Mouse (Mus musculus) ES-E14 (cell line): ENCODE measurements at regions not wholly inside any gene's neighbourhood (a gene's known extent, or its start where the extent isn't known, plus 50 kb on each side); places are given as distances from the start of the nearest gene placed in this dataset.

Experiments used
- DNase-seq: peaks from one replicate; pipeline ENCODE4 v3.0.0-alpha.2; 2013; ENCODE audit warnings: low read depth, low spot score
- H3K27ac ChIP-seq: 2 replicates; pipeline ENCODE4 v1.5.1; 2012; ENCODE audit warnings: low read depth, mild to moderate bottlenecking, low read length, moderate library complexity, mixed read lengths; ENCODE audit not compliant: poor library complexity, insufficient read depth, severe bottlenecking
- H3K36me3 ChIP-seq: 2 replicates; pipeline ENCODE4 v1.6.1; 2012; ENCODE audit warnings: mild to moderate bottlenecking, low read length, moderate library complexity, mixed read lengths; ENCODE audit not compliant: control insufficient read depth, poor library complexity, insufficient read depth, severe bottlenecking
- H3K4me1 ChIP-seq, 2 experiments: fragments of 150-350 bp in 1 of 2; sonication (generic) in 1 of 2; 2 replicates each; pipeline ENCODE4 v1.6.1; 2012; ENCODE audit warnings: low read length in 2 of 2, mild to moderate bottlenecking in 1 of 2, mixed read lengths in 1 of 2; ENCODE audit not compliant: control insufficient read depth in 2 of 2, insufficient read depth in 2 of 2, poor library complexity in 1 of 2
- H3K4me3 ChIP-seq, 2 experiments: fragments of 150-350 bp in 1 of 2; sonication (generic) in 1 of 2; 2 replicates each; pipeline ENCODE4 v1.5.1; 2012; ENCODE audit warnings: low read length in 2 of 2, low read depth in 1 of 2, mild to moderate bottlenecking in 1 of 2, mixed read lengths in 1 of 2; ENCODE audit not compliant: insufficient read depth in 1 of 2, poor library complexity in 1 of 2, severe bottlenecking in 1 of 2
- H3K9ac ChIP-seq: 2 replicates; pipeline ENCODE4 v1.6.1; 2012; ENCODE audit warnings: low read depth, mild to moderate bottlenecking, low read length, mixed read lengths; ENCODE audit not compliant: poor library complexity, insufficient read depth, severe bottlenecking
- H3K9me3 ChIP-seq: fragments of 150-350 bp; sonication (generic); 2 replicates; pipeline ENCODE4 v1.6.1; 2012; ENCODE audit warnings: low read depth, mild to moderate bottlenecking, low read length; ENCODE audit not compliant: control insufficient read depth, insufficient read depth
- CHD2 ChIP-seq: IDR thresholded peaks from 2 replicates; pipeline ENCODE4 v1.6.1; 2014; ENCODE audit warnings: mild to moderate bottlenecking, low read depth, low read length, inconsistent platforms
- HCFC1 ChIP-seq: IDR thresholded peaks from 2 replicates; pipeline ENCODE4 v1.6.1; 2012; ENCODE audit warnings: low read length, inconsistent platforms, borderline replicate concordance; ENCODE audit not compliant: insufficient read depth
- MAFK ChIP-seq: IDR thresholded peaks from 2 replicates; pipeline ENCODE4 v1.6.1; 2014; ENCODE audit warnings: mild to moderate bottlenecking, low read depth, low read length, inconsistent platforms; ENCODE audit not compliant: insufficient read depth
- ZC3H11A ChIP-seq: IDR thresholded peaks from 2 replicates; pipeline ENCODE4 v1.6.1; 2012; ENCODE audit warnings: low read depth, mild to moderate bottlenecking, inconsistent platforms, low read length, borderline replicate concordance
- ZNF384 ChIP-seq: IDR thresholded peaks from 2 replicates; pipeline ENCODE4 v1.6.1; 2012; ENCODE audit warnings: low read depth, low read length, inconsistent platforms
- in situ Hi-C, 2 experiments: fragments of 600-800 bp; cut with MboI; formaldehyde crosslinking; loops; one replicate each; pipeline ENCODE4 v1.15.1; 2025; ENCODE audit warnings: low sequenced_read_pairs in 2 of 2, inconsistent platforms in 1 of 2; ENCODE audit not compliant: unreplicated experiment in 2 of 2

GRCm38 (mm10) chr8:6164758-6165157 lies 1059.6 kb upstream of the Slc10a2 start:
- H3K4me3 ChIP-seq, result no peak overlapping the region
- no peak overlapping the region for H3K9ac ChIP-seq
- TF ChIP-seq CHD2, result no peak
- no peak for TF ChIP-seq HCFC1
- no peak for TF ChIP-seq MAFK
- TF ChIP-seq ZNF384, result no peak
- no peak for TF ChIP-seq ZC3H11A
- in situ Hi-C loops, result no loop called here
- no peaks in the 10 kb centered on the region for H3K4me1 ChIP-seq
- H3K9me3 ChIP-seq, result no peaks in the 10 kb centered on the region
- H3K36me3 ChIP-seq, result no peaks in the 10 kb centered on the region
- DNase-seq, result no peak
- H3K27ac ChIP-seq, result no peak overlapping the region

GRCm38 (mm10) chr8:6144588-6144987 lies 1039.4 kb upstream of the Slc10a2 start:
- no peak for DNase-seq
- in situ Hi-C loops, result no loop called here
- H3K4me1 ChIP-seq, result no peaks in the 10 kb centered on the region
- H3K27ac ChIP-seq, result no peak overlapping the region
- H3K9ac ChIP-seq, result no peak overlapping the region
- TF ChIP-seq HCFC1, result no peak
- TF ChIP-seq CHD2, result no peak
- no peak for TF ChIP-seq ZC3H11A
- TF ChIP-seq MAFK, result no peak
- TF ChIP-seq ZNF384, result no peak
- H3K4me3 ChIP-seq, result no peak overlapping the region
- no peaks in the 10 kb centered on the region for H3K9me3 ChIP-seq
- H3K36me3 ChIP-seq, result no peaks in the 10 kb centered on the region

GRCm38 (mm10) chr8:6140090-6140489 lies 1034.9 kb upstream of the Slc10a2 start:
- in situ Hi-C loops, result no loop called here
- TF ChIP-seq CHD2, result no peak
- TF ChIP-seq ZC3H11A, result no peak
- no peak for TF ChIP-seq MAFK
- no peak for TF ChIP-seq HCFC1
- TF ChIP-seq ZNF384, result no peak
- no peak overlapping the region for H3K4me3 ChIP-seq
- H3K9me3 ChIP-seq, result no peaks in the 10 kb centered on the region
- no peaks in the 10 kb centered on the region for H3K4me1 ChIP-seq
- DNase-seq, result no peak
- H3K36me3 ChIP-seq, result no peaks in the 10 kb centered on the region
- no peak overlapping the region for H3K27ac ChIP-seq
- H3K9ac ChIP-seq, result no peak overlapping the region

GRCm38 (mm10) chr8:6139171-6139570 lies 1034.0 kb upstream of the Slc10a2 start:
- no peak for TF ChIP-seq HCFC1
- TF ChIP-seq CHD2, result no peak
- TF ChIP-seq ZC3H11A, result no peak
- TF ChIP-seq MAFK, result no peak
- no peak for TF ChIP-seq ZNF384
- in situ Hi-C loops, result no loop called here

GRCm38 (mm10) chr8:6132243-6132751 lies 1027.1 kb upstream of the Slc10a2 start:
- no peaks in the 10 kb centered on the region for H3K9me3 ChIP-seq
- no peak for DNase-seq

More at GRCm38 (mm10) chr8:6139171-6139570, 1034.0 kb upstream of the Slc10a2 start:
- H3K9me3 ChIP-seq, result no peaks in the 10 kb centered on the region
- H3K9ac ChIP-seq, result no peak overlapping the region
- DNase-seq, result no peak
- H3K4me3 ChIP-seq, result no peak overlapping the region
- no peak overlapping the region for H3K27ac ChIP-seq
- no peaks in the 10 kb centered on the region for H3K4me1 ChIP-seq
- H3K36me3 ChIP-seq, result no peaks in the 10 kb centered on the region

More at GRCm38 (mm10) chr8:6132243-6132751, 1027.1 kb upstream of the Slc10a2 start:
- Histone ChIP-seq H3K4me1 (no peaks in the 10 kb centered on the region), H3K9ac (no peak overlapping the region), H3K27ac (no peak overlapping the region), H3K4me3 (no peak overlapping the region), H3K36me3 (no peaks in the 10 kb centered on the region)
- in situ Hi-C loops, result no loop called here
- TF ChIP-seq HCFC1 (no peak), CHD2 (no peak), MAFK (no peak), ZC3H11A (no peak), ZNF384 (no peak)
